Mouse (Mus musculus) left cerebral cortex, postnatal 36 days (tissue): Measurements from ENCODE around the gene Armc9. TPM values are rescaled to one million over a fixed set of nuclear protein-coding genes. Genes with fewer than 3 reads are reported as not detected.

ENCODE experiments used
- DNase-seq, 2 experiments: peaks; one replicate each; pipeline ENCODE4 v3.0.0; 2021 to 2022; ENCODE audit warnings: low spot score in 2 of 2, mixed read lengths in 1 of 2
- intact Hi-C: fragments of 180-260 bp; cut with DNase I; formaldehyde crosslinking; loops from one replicate; pipeline ENCODE4 v1.15.1; 2025
- total RNA-seq, 2 experiments: library from RNA; stranded (reverse); gene quantifications; 2 replicates each; pipeline ENCODE4 v1.2.3; 2021

Gene Armc9
- total RNA-seq, 2 experiments from 2014 or later = 34.1 to 46.5 TPM

DNA sequence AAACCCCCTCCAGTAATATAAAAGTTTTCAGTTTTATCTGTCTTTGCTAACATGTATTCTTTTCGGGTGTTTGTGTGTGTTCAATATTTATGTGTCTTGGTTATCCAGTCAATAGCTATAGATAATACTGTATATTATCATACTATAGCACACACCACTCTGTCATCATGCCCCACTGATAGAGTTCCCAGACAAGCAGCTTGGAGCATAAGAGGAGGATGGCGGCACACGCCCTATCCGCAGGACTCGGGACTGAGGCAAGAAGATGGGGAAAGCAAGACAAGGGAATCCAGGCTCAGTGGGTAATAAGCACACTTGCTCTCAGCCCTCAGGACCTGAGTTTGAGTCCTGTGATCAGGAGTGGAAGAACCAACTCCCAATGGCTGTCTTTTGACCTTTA is 5.9 kb downstream of the Armc9 start:
- intact Hi-C loops = no loop called here
- DNase-seq = no peak

DNA sequence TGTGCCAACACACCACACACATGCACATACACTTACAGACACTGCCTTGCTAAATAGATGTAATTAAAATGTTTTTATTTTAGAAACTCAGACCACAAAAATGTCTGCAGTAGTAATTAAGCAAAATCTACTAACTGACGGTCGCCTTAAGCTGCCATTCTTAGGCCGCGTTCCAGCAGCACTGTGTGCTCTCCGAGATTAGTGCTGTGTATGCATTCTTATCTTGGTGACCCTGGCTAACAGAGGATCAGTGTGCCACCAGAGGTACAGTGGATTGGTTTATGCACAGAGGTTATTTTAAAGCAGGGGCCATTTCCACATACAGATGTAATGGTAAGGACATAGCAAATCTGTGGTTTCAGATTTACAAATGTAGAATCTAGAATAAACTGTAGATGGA is 6.5 kb downstream of the Armc9 start:
- no peak for DNase-seq
- intact Hi-C loops = no loop called here

DNA sequence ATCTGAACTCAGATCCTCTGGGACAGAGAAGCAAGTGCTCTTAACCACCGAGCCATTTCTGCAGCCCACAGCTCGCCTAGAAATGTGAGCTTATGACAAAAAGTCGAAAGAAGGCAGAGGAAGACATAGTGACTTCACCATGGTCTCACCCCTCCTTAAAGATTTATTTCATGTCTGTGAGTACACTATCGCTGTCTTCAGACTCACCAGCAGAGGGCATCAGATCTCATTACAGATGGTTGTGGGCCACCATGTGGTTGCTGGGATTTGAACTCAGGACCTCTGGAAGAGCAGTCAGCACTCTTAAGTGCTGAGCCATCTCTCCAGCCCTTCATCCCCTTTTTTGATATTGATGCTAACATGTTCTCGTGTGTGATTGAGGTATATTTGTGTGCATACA is 20.0 kb downstream of the Armc9 start:
- intact Hi-C loops = no loop called here
- DNase-seq = no peak

DNA sequence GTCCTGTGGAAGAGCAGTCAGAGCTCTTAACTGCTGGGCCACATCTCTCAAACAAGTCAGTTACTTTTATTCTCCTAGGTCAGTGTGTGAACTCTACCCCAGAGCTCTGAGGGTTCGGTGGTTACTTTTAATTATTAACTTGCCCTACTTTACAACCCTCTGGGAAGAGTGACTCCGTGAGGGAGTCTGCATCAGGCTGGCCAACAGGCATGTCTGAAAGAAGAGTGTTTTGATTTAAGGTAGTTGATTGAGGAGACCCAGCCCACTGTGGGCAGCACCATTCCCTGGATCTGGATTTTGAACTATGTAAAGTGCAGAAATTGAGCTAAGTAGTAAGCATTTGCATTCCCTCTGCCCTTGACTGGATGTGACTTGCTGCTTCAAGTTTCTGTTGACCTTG is 21.5 kb downstream of the Armc9 start:
- intact Hi-C loops = no loop called here
- no peak for DNase-seq

DNA sequence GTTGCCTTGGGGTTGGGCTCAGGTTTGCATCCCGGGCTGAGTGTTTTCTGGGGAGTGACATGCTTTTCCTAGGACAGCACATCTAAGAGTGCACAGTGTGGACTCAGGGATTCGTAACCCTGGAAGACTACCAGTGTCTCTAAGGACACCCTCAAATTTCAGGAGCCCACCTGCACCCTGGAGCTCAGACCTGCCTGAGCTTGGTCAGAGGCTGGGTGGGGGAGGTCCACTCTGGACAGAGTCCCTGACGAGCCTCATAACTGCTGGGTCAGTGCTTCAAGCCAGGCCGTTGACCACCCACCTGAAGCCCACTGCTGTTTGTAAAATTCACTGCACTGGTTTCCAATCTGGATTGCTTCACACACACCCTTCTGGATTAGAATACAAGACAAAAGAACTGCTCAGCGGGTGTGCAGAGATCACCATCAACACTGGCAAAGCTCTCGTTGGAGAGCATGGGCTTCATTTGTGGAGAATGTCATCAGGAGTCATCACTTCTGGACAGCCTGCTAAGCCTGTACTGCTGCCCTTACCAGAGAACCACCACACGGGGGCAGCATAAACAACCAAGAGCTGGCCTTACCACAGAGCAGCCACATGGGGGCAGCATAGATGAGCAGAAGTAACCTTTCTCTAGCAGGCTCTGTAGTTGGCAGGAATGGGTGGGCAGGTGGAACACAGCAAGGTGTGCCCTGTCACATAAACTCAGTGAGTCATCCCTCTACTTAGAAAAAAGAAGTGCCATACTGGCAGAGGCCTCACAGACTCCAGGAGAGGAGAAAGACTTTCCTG is 24.1 kb downstream of the Armc9 start:
- DNase-seq = peak; percentile 73 to 79
- intact Hi-C loops = loop anchor here (2.0 kb wide), 1 partner anchor 160 kb away; no protein-coding TSS in a partner anchor

DNA sequence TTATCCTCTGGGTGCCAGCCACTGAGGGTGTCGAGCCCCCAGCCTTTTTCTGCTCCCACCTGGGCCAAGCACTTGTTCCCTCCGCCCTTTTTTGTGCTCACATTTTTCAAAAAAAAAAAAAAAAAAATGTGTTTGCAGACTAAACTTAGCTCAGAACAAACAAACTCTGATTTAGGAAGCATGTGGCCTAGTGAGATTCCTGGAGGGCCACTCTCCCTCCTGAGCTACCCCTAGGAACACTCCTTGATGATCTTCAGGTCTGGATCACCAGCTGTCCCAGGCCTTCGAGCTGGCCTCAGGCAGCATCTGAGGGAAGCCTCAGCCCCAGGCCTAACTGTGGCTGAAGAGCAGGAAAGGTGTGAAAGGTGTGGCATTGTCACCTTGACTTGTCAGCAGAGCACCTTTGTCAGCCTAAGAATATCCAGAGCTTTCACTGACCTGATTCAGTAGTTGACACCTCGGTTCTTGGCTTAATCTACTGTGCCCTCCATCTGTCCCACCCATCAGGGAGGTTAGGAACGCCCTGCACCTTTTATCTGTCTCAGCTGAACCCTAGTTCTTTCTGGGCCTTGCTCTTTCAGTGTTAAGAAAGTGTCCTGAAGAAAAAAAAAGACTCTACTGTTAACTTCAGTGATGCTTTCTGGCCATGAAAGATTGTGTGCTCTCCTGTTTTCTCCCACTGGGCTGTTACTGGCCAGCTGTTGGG is 27.6 kb downstream of the Armc9 start:
- intact Hi-C loops = no loop called here
- DNase-seq = no peak

DNA sequence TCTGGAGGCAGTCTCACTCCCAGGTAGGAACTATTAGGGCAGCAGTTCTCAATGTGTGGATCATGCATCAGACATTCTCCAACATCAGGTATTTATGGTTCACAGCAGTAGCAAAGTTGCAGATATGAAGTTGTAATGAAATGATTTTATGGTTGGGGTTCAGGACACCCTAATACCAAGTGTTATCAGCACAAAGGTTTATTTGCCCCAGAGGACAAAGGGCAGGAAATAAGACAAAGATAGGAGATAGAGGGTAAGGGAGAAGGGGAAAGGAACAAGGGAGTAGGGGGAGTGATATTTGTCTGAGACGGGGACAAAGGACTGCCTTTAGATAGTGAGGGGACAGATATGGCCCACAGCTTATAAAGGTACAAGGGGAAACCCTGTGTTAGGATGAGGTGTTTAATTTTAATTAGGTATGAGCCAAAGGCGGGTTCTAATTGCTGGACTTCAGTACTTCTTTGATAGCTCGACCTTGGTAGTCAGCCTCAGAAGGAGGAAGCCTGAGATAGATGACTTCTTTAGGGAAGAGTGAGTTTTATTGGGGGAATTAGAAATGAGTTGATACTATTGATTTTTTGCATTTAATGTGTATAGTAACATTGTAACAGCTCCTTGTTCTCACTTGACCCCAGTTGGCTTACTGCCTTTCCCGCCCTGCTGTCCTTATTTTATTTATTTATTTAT is 29.1 kb downstream of the Armc9 start:
- no peak for DNase-seq
- intact Hi-C loops = no loop called here

DNA sequence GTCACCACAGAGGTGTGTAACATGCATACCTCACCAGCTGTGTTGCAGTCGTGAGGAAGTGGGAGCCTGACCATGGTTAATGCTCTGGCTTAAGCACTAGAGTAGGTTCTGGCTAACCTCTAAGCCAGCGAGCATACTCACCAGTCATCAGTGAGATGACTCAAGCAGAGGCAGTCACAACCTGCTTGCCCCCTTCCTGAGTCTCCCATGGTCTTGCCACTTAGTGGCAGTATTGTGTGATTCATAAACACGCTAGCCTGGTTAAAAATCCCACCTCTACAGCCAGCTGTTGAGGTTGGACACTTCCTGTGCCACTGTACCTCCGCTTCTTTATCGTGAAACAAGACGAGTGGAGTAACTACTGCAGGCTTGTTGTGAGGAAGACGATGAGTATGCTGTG is 32.2 kb downstream of the Armc9 start:
- intact Hi-C loops = no loop called here

DNA sequence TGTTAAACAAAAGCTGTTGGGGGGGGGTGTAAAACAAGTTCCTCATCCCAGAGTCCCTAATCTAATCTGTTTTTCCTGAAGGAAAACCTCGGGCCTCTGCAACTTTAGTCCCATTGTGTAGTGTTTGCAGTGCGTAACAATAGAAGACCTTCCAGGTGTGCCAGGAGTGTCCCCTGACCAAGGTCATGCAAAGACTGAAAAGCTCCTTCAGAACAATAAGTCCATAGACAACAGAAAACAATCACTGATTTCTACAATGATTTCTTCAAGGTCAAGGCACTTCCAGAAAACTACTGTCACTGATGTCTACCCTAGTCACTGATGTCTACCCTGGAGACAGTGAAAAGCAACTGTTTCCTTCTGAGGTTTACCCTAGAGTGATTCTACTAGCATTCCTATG is 33.3 kb downstream of the Armc9 start:
- DNase-seq = no peak
- intact Hi-C loops = no loop called here

More for the DNA sequence above, 32.2 kb downstream of the Armc9 start:
- DNase-seq = no peak

DNA sequence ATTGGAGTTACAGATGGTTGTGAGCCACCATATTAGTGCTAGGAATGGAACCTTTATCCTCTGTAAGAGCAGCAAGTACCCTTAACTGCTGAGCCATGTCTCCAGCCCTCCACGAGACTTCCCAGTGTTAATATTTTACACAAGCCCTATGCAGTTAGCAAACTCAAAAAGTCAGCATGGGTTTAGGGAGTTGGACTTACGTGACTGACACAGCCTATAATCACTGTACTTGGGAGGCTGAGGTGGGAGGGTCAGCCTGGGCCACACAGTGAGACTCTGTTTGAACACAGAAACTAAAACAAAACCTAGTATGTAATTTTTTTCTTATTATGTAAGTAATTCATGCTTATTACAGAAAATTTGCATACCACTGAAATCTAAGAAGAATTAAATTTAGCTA is 33.7 kb downstream of the Armc9 start:
- no peak for DNase-seq
- intact Hi-C loops = no loop called here

DNA sequence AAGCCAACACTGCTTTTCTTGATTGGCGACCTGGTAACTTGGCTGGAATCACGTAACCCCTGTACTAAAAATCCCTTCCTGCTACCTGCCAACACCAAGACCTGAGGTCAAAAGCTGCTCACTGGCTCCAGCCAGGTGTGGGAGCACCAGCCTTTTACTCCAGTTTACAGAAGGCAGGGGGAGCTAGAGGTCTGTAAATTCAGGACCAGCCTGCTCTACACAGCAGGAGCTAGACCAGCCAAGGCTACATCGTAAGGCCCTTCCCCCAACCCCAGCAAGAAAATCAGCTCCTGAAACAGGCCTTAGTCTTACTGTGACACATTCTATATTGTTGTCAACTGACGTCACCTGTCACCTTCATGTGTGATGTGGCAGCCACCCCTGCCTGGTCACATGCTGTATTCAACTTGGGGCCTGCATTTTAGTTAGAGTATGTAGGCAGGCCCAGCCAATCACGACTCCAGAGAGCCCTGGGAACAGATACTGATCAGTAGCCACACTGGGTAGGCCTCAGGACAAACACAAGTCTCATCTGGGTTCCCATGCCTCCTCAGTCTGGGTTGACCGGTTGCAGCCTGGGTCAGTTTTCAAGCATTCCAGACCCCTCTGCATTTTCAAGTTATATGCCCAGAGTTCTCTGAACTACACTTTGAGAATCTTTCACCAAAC is 34.6 kb downstream of the Armc9 start:
- no peak for DNase-seq
- intact Hi-C loops = no loop called here

DNA sequence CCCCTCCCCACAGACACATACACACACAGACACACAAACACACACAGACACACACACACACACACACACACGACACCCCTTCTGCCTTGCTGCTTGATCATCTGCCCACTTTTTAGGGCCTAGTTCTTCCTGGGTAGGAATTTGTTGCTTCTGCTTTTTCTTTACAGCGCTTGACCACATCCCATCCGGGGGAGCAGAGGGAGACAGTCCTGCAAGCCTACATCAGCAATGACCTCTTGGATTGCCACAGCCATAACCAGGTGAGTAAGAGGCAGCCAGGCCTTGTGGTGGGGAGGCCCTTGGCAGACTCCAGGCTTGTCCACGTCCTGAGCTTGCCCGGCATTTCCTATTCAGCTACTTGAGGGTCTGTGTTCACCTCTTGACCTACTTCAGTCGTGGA is 36.3 kb downstream of the Armc9 start:
- DNase-seq = no peak
- intact Hi-C loops = no loop called here

DNA sequence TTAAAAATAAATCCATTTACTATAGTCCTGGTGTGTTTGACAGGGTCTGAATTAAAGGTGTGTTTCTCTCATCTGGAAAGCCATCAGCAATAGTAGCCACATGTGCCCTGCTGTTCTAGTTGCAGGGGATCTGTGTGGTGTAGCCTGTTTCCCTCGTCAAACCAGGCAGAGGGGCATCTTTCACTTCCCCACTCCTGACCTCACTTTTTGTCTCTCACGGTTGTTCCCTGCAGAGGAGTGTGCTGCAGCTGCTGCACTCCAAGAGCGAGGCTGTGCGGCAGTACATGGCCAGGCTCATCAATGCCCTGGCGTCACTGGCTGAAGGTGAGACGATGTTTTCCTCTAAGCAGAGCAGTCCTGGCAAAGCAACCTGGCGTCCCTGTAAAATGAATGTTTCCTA is 39.5 kb downstream of the Armc9 start:
- intact Hi-C loops = no loop called here

DNA sequence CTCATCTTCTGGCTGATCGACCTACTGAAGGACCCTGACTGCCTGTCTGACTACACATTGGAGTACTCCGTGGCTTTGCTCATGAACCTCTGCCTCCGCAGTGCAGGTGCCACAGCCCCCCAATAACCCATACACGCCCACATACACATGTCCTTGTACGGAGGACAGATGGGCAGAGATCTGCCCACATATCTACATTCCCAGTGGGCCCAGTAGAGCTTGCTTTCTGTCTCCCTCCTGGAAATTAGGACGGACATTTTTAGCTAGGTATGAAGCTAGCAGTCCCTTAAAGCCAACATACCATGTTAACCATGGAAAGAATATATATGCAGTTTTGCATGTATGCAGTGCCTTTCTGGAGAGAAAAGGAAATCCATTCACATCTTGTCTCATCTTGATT is 43.7 kb downstream of the Armc9 start:
- peak in 1 of 2 experiments; percentile 16 for DNase-seq
- intact Hi-C loops = no loop called here

More for the DNA sequence above, 39.5 kb downstream of the Armc9 start:
- DNase-seq = no peak

DNA sequence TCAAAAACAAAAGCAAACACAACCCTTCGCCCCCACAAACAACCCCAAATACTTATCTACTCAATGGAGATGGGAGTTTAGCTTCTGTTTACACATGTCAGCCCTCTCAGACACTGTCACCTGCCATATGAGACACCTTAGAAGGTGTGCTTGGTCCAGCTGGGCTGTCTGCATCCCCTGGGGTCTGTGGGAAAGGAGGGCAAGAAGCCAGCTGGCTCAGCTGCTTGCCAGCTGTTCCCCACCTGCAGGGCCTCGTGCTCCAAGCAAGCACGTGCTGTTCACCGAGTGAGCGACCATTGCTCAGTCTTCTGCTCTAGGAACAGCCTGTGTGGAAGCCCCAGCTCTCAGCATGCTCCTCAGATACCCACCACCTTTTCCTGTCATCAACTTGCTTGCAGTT is 44.4 kb downstream of the Armc9 start:
- DNase-seq = no peak
- intact Hi-C loops = no loop called here

DNA sequence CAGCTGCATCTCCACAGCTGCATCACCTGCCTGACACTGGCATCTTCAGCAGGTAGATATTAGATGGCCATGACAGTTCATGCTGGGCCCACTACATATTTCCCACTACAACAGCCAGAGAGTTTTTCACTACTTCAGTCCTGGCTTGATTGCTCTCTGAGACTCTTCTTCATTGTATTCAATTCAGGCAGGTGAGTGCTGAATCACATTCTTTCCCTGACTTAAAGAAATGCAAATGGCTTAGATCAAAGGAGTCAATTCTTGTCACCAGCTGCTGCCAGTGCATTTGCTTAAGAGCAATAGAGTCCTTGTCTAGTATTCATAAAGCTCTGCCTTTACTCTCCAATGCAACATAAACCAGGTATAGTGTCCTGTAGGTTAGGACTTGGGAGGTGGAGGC is 46.7 kb downstream of the Armc9 start:
- intact Hi-C loops = no loop called here
- no peak for DNase-seq

DNA sequence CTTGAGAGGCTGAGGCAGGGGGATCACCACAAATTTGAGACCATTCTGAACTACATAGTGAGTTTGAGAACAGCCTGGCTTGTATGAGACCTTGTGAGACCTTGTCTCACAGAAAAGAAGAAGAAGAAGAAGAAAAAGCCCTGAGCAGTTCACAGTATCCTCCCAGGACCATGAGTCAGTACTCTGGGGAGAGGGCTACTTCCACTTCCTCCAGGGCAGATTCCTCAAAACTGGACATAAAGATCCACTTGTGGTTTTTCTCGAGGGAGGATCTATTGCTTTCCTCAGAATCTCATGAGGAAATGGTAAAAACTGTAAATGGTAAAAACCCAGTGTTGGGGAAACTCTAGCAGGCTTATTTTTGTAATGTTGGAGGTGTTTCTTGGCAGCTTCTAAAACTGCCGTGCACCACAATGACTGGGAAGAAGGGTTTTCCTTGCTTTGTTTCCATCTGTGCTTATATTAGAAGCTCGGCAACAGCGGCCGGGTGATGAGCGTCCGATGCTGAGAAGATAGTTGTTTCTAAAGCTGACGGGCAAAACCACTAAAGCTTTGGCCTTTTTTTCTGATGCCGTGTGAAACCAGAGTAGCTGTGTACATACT is 48.1 kb downstream of the Armc9 start:
- intact Hi-C loops = no loop called here
- DNase-seq = peak; percentile 25 to 36

DNA sequence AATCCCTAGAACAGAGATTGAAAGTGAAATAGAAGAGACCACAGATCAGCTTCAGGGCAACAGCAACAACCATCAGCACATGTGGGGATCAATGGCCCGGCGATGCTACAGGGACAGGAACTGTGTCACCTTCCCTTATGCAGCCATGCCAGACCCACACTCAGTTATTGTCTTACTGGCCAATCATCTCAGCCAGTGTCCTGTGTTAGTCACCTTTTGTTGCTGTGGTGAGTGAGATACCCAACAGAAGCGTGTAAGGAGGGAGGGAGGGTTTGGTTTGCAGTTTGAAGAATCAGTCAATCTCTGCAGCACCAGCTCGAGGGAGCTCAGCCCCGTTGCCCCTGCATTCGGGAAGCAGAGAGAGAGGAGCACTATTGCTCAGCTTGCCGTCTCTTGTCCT is 56.1 kb downstream of the Armc9 start:
- intact Hi-C loops = no loop called here
- DNase-seq = no peak

DNA sequence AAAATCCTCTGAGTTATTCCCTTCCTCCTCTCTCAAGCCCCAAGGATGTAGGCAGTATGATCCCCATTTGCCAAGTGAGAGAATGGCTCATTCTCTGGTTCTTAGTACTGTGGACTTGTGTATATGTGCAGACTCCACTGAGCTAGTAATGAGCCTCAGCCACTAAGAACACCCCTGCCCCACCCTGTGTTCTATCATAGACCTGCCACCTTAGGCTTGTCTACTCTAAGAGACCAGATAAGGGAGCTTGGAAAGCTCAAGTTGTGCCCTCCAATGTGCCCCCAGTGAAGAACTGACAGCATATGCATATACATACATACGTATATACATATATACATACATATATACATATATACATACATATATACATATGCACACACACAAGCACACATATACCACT is 56.9 kb downstream of the Armc9 start:
- DNase-seq = no peak

DNA sequence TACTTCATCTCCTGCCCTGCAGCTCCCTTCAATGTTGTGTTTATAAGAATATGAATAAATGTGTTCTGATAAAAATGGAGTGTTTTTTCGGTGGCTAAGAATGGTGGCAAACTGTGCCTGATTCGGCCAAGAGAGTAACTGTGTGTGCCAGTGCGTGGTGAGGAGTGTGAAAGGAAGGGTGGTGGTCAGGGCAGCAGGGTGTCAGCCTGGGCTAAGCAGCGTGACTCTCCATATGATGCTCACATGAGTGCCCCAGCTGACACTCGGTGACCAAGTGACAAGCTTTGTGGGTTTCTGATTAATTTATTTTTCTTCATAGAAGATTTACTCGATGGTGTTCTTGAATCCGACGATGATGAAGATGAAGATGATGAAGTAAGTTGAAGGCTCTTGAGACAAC is 58.2 kb downstream of the Armc9 start:
- no peak for DNase-seq
- intact Hi-C loops = no loop called here

More for the DNA sequence above, 56.9 kb downstream of the Armc9 start:
- intact Hi-C loops = no loop called here
